Mouse (Mus musculus) intestine, embryonic 14.5 days (tissue): Measurements from ENCODE around the gene Lat2. TPM values are rescaled to one million over a fixed set of nuclear protein-coding genes. Genes with fewer than 3 reads are reported as not detected.
A peak's percentile ranks its signal among the peaks of the same experiment; 100 is the strongest.

Experiments used
- ATAC-seq: fragments of 200-750 bp; cut with Nextera tagmentation; replicated peaks from 2 replicates; pipeline ENCODE4 v1.8.0; 2017; ENCODE audit warnings: low read depth, moderate number of reproducible peaks, moderate TSS enrichment, moderate library complexity; ENCODE audit not compliant: low FRiP score, low TSS enrichment
- DNase-seq: peaks from one replicate; pipeline ENCODE4 v3.0.0-alpha.2; 2018; ENCODE audit warnings: low spot score
- H3K27ac ChIP-seq: fragments of 300-500 bp; sonication (generic); 2 replicates; pipeline ENCODE4 v1.5.1; 2014; ENCODE audit warnings: low read depth, mild to moderate bottlenecking, control low read depth
- H3K27me3 ChIP-seq: fragments of 300-500 bp; sonication (generic); replicated peaks from 2 replicates; pipeline ENCODE4 v1.6.1; 2014; ENCODE audit warnings: low read length, control low read depth; ENCODE audit not compliant: control insufficient read depth, insufficient read depth
- H3K36me3 ChIP-seq: fragments of 300-500 bp; sonication (generic); 2 replicates; pipeline ENCODE4 v1.6.1; 2014; ENCODE audit warnings: low read length, control low read depth; ENCODE audit not compliant: control insufficient read depth, insufficient read depth
- H3K4me1 ChIP-seq: fragments of 300-500 bp; sonication (generic); replicated peaks from 2 replicates; pipeline ENCODE4 v1.6.1; 2014; ENCODE audit warnings: low read length, control low read depth, mixed read lengths; ENCODE audit not compliant: control insufficient read depth, insufficient read depth
- H3K4me2 ChIP-seq: fragments of 300-500 bp; sonication (generic); 2 replicates; pipeline ENCODE4 v1.6.1; 2014; ENCODE audit warnings: low read length
- H3K4me3 ChIP-seq: fragments of 300-500 bp; sonication (generic); 2 replicates; pipeline ENCODE4 v1.5.1; 2014; ENCODE audit warnings: low read depth, low read length, control low read depth, mixed read lengths
- H3K9ac ChIP-seq: fragments of 300-500 bp; sonication (generic); 2 replicates; pipeline ENCODE4 v1.6.1; 2014; ENCODE audit warnings: mild to moderate bottlenecking, low read length
- H3K9me3 ChIP-seq: fragments of 300-500 bp; sonication (generic); 2 replicates; pipeline ENCODE4 v1.6.1; 2016; ENCODE audit warnings: low read length, control low read depth; ENCODE audit not compliant: control insufficient read depth
- WGBS: fragments of 180-500 bp; shearing (Covaris S2); extraction: QIAGEN DNeasy Blood & Tissue Kit; methylation state at CpG from one replicate; pipeline ENCODE4 v1.1.7; 2014; 5-methylcytosine and 5-hydroxymethylcytosine counted together
- polyA plus RNA-seq: library from polyadenylated mRNA; unstranded; fragments of >200 nt; fragmentation: Nextera tagmentation; extraction: Ambion mirVana; gene quantifications from 2 replicates; pipeline ENCODE4 v1.2.1, GENCODE M21; 2014

Lat2 gene
- polyA plus RNA-seq, 1 experiment from 2014 or later, result 2.3 TPM

- Histone ChIP-seq H3K4me2 (no peak overlapping the region), H3K27ac (no peak overlapping the region), H3K9ac (no peak overlapping the region), H3K9me3 (no peaks in the 10 kb centered on the region), H3K4me3 (no peak overlapping the region), H3K36me3 (peaks cover 88% of the 10 kb centered on the region), H3K27me3 (no peaks in the 10 kb centered on the region), H3K4me1 (no peaks in the 10 kb centered on the region)
- DNase-seq, result no peak
- ATAC-seq, result no peak
- 90% methylated on average over 16 of the region's 16 CpGs for WGBS
Measured at GRCm38 (mm10) chr5:134621099-134621640, 6.3 kb upstream of the Lat2 start.

GRCm38 (mm10) chr5:134620457-134620856 lies 5.6 kb upstream of the Lat2 start:
- no peaks in the 10 kb centered on the region for H3K9me3 ChIP-seq
- no peak for DNase-seq
- H3K9ac ChIP-seq, result no peak overlapping the region
- ATAC-seq, result no peak
- no peaks in the 10 kb centered on the region for H3K4me1 ChIP-seq
- 91% methylated on average over 9 of the region's 9 CpGs for WGBS
- no peak overlapping the region for H3K4me2 ChIP-seq
- no peak overlapping the region for H3K27ac ChIP-seq
- H3K27me3 ChIP-seq, result no peaks in the 10 kb centered on the region
- peaks cover 80% of the 10 kb centered on the region for H3K36me3 ChIP-seq
- no peak overlapping the region for H3K4me3 ChIP-seq

GRCm38 (mm10) chr5:134617071-134617470 lies 2.2 kb upstream of the Lat2 start:
- Histone ChIP-seq H3K4me1 (no peaks in the 10 kb centered on the region), H3K9me3 (no peaks in the 10 kb centered on the region), H3K9ac (no peak overlapping the region), H3K36me3 (peaks cover 47% of the 10 kb centered on the region), H3K4me3 (no peak overlapping the region), H3K4me2 (no peak overlapping the region), H3K27me3 (no peaks in the 10 kb centered on the region), H3K27ac (no peak overlapping the region)
- peak; percentile 69 for DNase-seq
- ATAC-seq, result no peak
- WGBS, result 66% methylated on average over 3 of the region's 3 CpGs

GRCm38 (mm10) chr5:134615780-134616179 lies 955 bp upstream of the Lat2 start:
- Histone ChIP-seq H3K9ac (no peak overlapping the region), H3K27ac (no peak overlapping the region), H3K9me3 (no peaks in the 10 kb centered on the region), H3K27me3 (no peaks in the 10 kb centered on the region), H3K4me2 (no peak overlapping the region), H3K4me1 (no peaks in the 10 kb centered on the region), H3K36me3 (peaks cover 34% of the 10 kb centered on the region), H3K4me3 (no peak overlapping the region)
- no peak for DNase-seq
- ATAC-seq, result no peak
- whole genome bisulfite sequencing, result 73% methylated on average over 4 of the region's 4 CpGs

GRCm38 (mm10) chr5:134615380-134615779 lies 555 bp upstream of the Lat2 start:
- peaks cover 30% of the 10 kb centered on the region for H3K36me3 ChIP-seq
- WGBS, result 77% methylated on average over 8 of the region's 8 CpGs
- no peak overlapping the region for H3K9ac ChIP-seq
- no peaks in the 10 kb centered on the region for H3K9me3 ChIP-seq
- no peak overlapping the region for H3K27ac ChIP-seq
- ATAC-seq (no peak), DNase-seq (no peak)
- H3K27me3 ChIP-seq, result no peaks in the 10 kb centered on the region
- no peaks in the 10 kb centered on the region for H3K4me1 ChIP-seq
- no peak overlapping the region for H3K4me2 ChIP-seq
- no peak overlapping the region for H3K4me3 ChIP-seq

- Histone ChIP-seq H3K9me3 (no peaks in the 10 kb centered on the region), H3K4me3 (no peak overlapping the region), H3K9ac (no peak overlapping the region), H3K4me2 (no peak overlapping the region), H3K27ac (no peak overlapping the region), H3K4me1 (no peaks in the 10 kb centered on the region), H3K27me3 (no peaks in the 10 kb centered on the region), H3K36me3 (peaks cover 19% of the 10 kb centered on the region)
- 87% methylated on average over 8 of the region's 8 CpGs for WGBS
- ATAC-seq (no peak), DNase-seq (no peak)
Measured at GRCm38 (mm10) chr5:134614296-134614695, 529 bp downstream of the Lat2 start.

GRCm38 (mm10) chr5:134613727-134614126 lies 1.1 kb downstream of the Lat2 start:
- peaks cover 13% of the 10 kb centered on the region for H3K36me3 ChIP-seq
- DNase-seq, result no peak
- H3K9ac ChIP-seq, result no peak overlapping the region
- H3K4me3 ChIP-seq, result no peak overlapping the region
- no peaks in the 10 kb centered on the region for H3K9me3 ChIP-seq
- H3K27ac ChIP-seq, result no peak overlapping the region
- H3K27me3 ChIP-seq, result no peaks in the 10 kb centered on the region
- no peak for ATAC-seq
- no peaks in the 10 kb centered on the region for H3K4me1 ChIP-seq
- WGBS, result 82% methylated on average over 9 of the region's 9 CpGs
- no peak overlapping the region for H3K4me2 ChIP-seq

- 53% methylated on average over 8 of the region's 8 CpGs for WGBS
- peak; percentile 34 for ATAC-seq
- H3K27ac ChIP-seq, result no peak overlapping the region
Measured at GRCm38 (mm10) chr5:134611810-134612521, 2.9 kb downstream of the Lat2 start.

More at GRCm38 (mm10) chr5:134611810-134612521, 2.9 kb downstream of the Lat2 start:
- Histone ChIP-seq H3K27me3 (no peaks in the 10 kb centered on the region), H3K4me2 (no peak overlapping the region), H3K4me3 (no peak overlapping the region), H3K36me3 (no peaks in the 10 kb centered on the region), H3K9ac (no peak overlapping the region), H3K9me3 (no peaks in the 10 kb centered on the region), H3K4me1 (no peaks in the 10 kb centered on the region)
- DNase-seq, result no peak
